11 mouse cellular contexts compared by ENCODE assay signal in the genomic region with DNA sequence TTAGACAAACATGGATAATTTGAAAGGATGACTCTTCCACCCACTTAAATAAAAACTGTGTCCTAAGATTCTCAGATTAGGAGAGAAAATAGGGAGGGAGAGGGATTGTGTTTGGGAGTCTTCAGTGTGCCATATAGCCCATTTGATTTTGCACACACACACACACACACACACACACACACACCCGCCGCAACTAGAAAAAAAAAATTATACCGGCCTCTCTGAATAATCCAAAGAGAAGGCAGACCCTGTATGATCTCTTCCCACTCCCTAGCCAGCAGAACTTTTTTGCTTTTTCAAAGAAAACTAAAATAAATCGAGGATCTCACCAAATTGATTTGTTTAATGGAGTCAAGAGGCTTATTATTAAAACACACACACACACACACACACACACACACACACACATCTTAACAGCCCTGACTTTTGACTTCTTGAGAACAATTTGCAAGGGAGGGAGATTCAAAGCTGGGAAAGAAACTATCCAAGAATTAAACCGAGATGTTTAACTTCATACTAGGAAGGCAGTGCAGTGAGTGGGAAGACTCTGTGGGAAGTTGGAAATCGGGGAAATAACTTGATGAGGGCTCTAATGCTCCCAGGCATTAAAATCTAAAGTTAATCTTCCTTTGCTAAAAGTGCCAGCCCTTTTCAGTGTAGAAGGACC. TPM values are rescaled to one million over a fixed set of nuclear protein-coding genes. Genes with fewer than 3 reads are reported as not detected.
DNase-seq lines count a peak whose midpoint lies in the region; ATAC-seq lines count a peak whose summit lies in the region.
"Had no signal": no experiment of that assay in that cellular context is flagged by ENCODE, and none has a peak within 500 bp of the region (broad histone marks: within the 10 kb centered on the region; RNA-seq: fewer than 3 reads in every experiment).

No protein-coding gene starts in this region.

- peaks cover 100% of the 10 kb centered on the region for H3K27me3 ChIP-seq in liver, embryonic 11.5 days (replicated peaks; ENCODE audit: control insufficient read depth, insufficient read depth, low read length)
- peaks cover 100% of the 10 kb centered on the region for H3K27me3 ChIP-seq in liver, embryonic 12.5 days (replicated peaks)
- peaks cover 99% of the 10 kb centered on the region for H3K27me3 ChIP-seq in hindbrain, embryonic 10.5 days (ENCODE audit: insufficient read depth, poor library complexity, severe bottlenecking)
- peaks cover 70% of the 10 kb centered on the region for H3K27me3 ChIP-seq in midbrain, embryonic 11.5 days (ENCODE audit: control insufficient read depth, insufficient read depth, low read length)
- peaks cover 86% of the 10 kb centered on the region for H3K27me3 ChIP-seq in neural tube, embryonic 15.5 days (replicated peaks)

- peaks cover 2% of the 10 kb centered on the region; the same call in 1 of the 2 replicates for H3K4me1 ChIP-seq in liver, embryonic 11.5 days (replicated peaks; ENCODE audit: control insufficient read depth, insufficient read depth, low read length)
- peaks cover 10% of the 10 kb centered on the region; the same call in 1 of the 2 replicates for H3K4me1 ChIP-seq in liver, embryonic 12.5 days
- peaks cover 69% of the 10 kb centered on the region for H3K4me1 ChIP-seq in hindbrain, embryonic 10.5 days (replicated peaks)
- H3K4me1 ChIP-seq in midbrain, embryonic 11.5 days (ENCODE audit: control insufficient read depth, insufficient read depth, low read length) = peaks cover 30% of the 10 kb centered on the region
- H3K4me1 ChIP-seq in neural tube, embryonic 15.5 days = peaks cover 18% of the 10 kb centered on the region

- H3K27ac ChIP-seq in liver, embryonic 11.5 days (ENCODE audit: low read depth, low read length) = no peak overlapping the region
- no peak overlapping the region for H3K27ac ChIP-seq in liver, embryonic 12.5 days
- peak overlapping the region; percentile 95 for H3K27ac ChIP-seq in hindbrain, embryonic 10.5 days
- no peak overlapping the region for H3K27ac ChIP-seq in midbrain, embryonic 11.5 days (ENCODE audit: low read depth, low read length)
- H3K27ac ChIP-seq in neural tube, embryonic 15.5 days (replicated peaks) = no peak overlapping the region
- H3K27ac ChIP-seq: liver, embryonic 15.5 days had no signal

- H3K4me3 ChIP-seq in liver, embryonic 11.5 days (ENCODE audit: low read depth, low read length) = no peak overlapping the region
- H3K4me3 ChIP-seq in liver, embryonic 12.5 days = no peak overlapping the region
- H3K4me3 ChIP-seq in hindbrain, embryonic 10.5 days = peak overlapping the region; percentile 72
- H3K4me3 ChIP-seq in midbrain, embryonic 11.5 days (ENCODE audit: low read depth, low read length) = peak overlapping the region; percentile 71
- H3K4me3 ChIP-seq in neural tube, embryonic 15.5 days (replicated peaks) = peak overlapping the region; percentile 33; the same call in 1 of the 2 replicates
- H3K4me3 ChIP-seq: liver, embryonic 15.5 days had no signal

- no peaks in the 10 kb centered on the region for H3K36me3 ChIP-seq in liver, embryonic 11.5 days (ENCODE audit: control insufficient read depth, insufficient read depth, low read length)
- H3K36me3 ChIP-seq in liver, embryonic 12.5 days = no peaks in the 10 kb centered on the region
- peaks cover 41% of the 10 kb centered on the region for H3K36me3 ChIP-seq in hindbrain, embryonic 10.5 days
- no peaks in the 10 kb centered on the region; the same call in 1 of the 2 replicates for H3K36me3 ChIP-seq in midbrain, embryonic 11.5 days (ENCODE audit: control insufficient read depth, insufficient read depth, low read length)
- H3K36me3 ChIP-seq in neural tube, embryonic 15.5 days = no peaks in the 10 kb centered on the region
- H3K36me3 ChIP-seq: liver, embryonic 15.5 days had no signal

- no peak for ATAC-seq in liver, embryonic 11.5 days (replicated peaks; ENCODE audit: low FRiP score)
- no peak for ATAC-seq in liver, embryonic 12.5 days
- no peak for ATAC-seq in midbrain, embryonic 11.5 days (ENCODE audit: low FRiP score)
- ATAC-seq in neural tube, embryonic 15.5 days (ENCODE audit: low FRiP score) = no peak

- H3K9me3 ChIP-seq in liver, embryonic 11.5 days (ENCODE audit: control insufficient read depth, low read length) = no peaks in the 10 kb centered on the region
- H3K9me3 ChIP-seq in liver, embryonic 12.5 days (replicated peaks) = no peaks in the 10 kb centered on the region
- H3K9me3 ChIP-seq in hindbrain, embryonic 10.5 days = no peaks in the 10 kb centered on the region
- H3K9me3 ChIP-seq in midbrain, embryonic 11.5 days (ENCODE audit: control insufficient read depth, low read length) = no peaks in the 10 kb centered on the region
- no peaks in the 10 kb centered on the region for H3K9me3 ChIP-seq in neural tube, embryonic 15.5 days (replicated peaks)
- H3K9me3 ChIP-seq: liver, embryonic 15.5 days had no signal

- H3K9ac ChIP-seq in liver, embryonic 11.5 days (ENCODE audit: low read depth, low read length) = no peak overlapping the region
- no peak overlapping the region for H3K9ac ChIP-seq in liver, embryonic 12.5 days
- H3K9ac ChIP-seq in midbrain, embryonic 11.5 days (ENCODE audit: low read length) = peak overlapping the region; percentile 85
- H3K9ac ChIP-seq in neural tube, embryonic 15.5 days (replicated peaks) = no peak overlapping the region
- H3K9ac ChIP-seq: liver, embryonic 15.5 days had no signal

- no peak overlapping the region for H3K4me2 ChIP-seq in liver, embryonic 11.5 days
- H3K4me2 ChIP-seq in liver, embryonic 12.5 days = no peak overlapping the region
- peak overlapping the region; percentile 72 for H3K4me2 ChIP-seq in midbrain, embryonic 11.5 days
- no peak overlapping the region; the same call in 1 of the 2 replicates for H3K4me2 ChIP-seq in neural tube, embryonic 15.5 days
- H3K4me2 ChIP-seq: liver, embryonic 15.5 days had no signal

- 9% methylated on average over 6 of the region's 6 CpGs for WGBS in liver, embryonic 11.5 days
- 7% methylated on average over 6 of the region's 6 CpGs for WGBS in liver, embryonic 12.5 days (ENCODE audit: insufficient replicate concordance)
- WGBS in hindbrain, embryonic 10.5 days = 2% methylated on average over 6 of the region's 6 CpGs
- WGBS in midbrain, embryonic 11.5 days = 3% methylated on average over 6 of the region's 6 CpGs
- 10% methylated on average over 6 of the region's 6 CpGs for WGBS in neural tube, embryonic 15.5 days

- peak; percentile 22 for DNase-seq in liver, embryonic 11.5 days (ENCODE audit: low spot score)
- peak; percentile 11 for DNase-seq in hindbrain, embryonic 10.5 days (ENCODE audit: low spot score)
- DNase-seq in midbrain, embryonic 11.5 days (ENCODE audit: low spot score, missing footprints) = peak; percentile 93
- no peak for DNase-seq in frontal cortex, postnatal 14 days (ENCODE audit: low spot score in 2 of 2)
- no peak for DNase-seq in spleen, postnatal 10 days (ENCODE audit: low spot score in 2 of 2)
- DNase-seq: adrenal gland, postnatal 14 days; gastrocnemius, postnatal 10 days; kidney, adult 11 months had no signal

RNA-seq across cellular contexts. Expression of gene Pax3, which starts 2.4 kb away (rescaled TPM):
- 0.44 and 0.55 TPM in 2 replicates for polyA plus RNA-seq in liver, embryonic 11.5 days (2014; fragmentation: Nextera tagmentation; extraction: Ambion mirVana)
- polyA plus RNA-seq in liver, embryonic 12.5 days (2016; fragmentation: Nextera tagmentation; extraction: Ambion mirVana) = 0.04 TPM in 1 of 2 replicates, not detected in the other
- 47.6 and 54.6 TPM in 2 replicates for polyA plus RNA-seq in hindbrain, embryonic 10.5 days (2016; fragmentation: Nextera tagmentation; extraction: Ambion mirVana)
- polyA plus RNA-seq in midbrain, embryonic 11.5 days (2014; fragmentation: Nextera tagmentation; extraction: Ambion mirVana) = 38.1 and 41.5 TPM in 2 replicates
- polyA plus RNA-seq in neural tube, embryonic 15.5 days (2015; fragmentation: Nextera tagmentation; extraction: Ambion mirVana) = 2.5 and 3.4 TPM in 2 replicates

Comparison
In these comparisons a context has a peak if more than half of its experiments do, and no peak if none do; other contexts are left out.
1. DNase-seq: peak in liver, embryonic 11.5 days (single experiment), hindbrain, embryonic 10.5 days (single experiment) and midbrain, embryonic 11.5 days (single experiment); none in frontal cortex, postnatal 14 days (0 of 2) and spleen, postnatal 10 days (0 of 2).
2. H3K4me3 ChIP-seq: peak in hindbrain, embryonic 10.5 days (single experiment), midbrain, embryonic 11.5 days (single experiment) and neural tube, embryonic 15.5 days (single experiment); none in liver, embryonic 11.5 days (single experiment) and liver, embryonic 12.5 days (single experiment).